Mouse (Mus musculus) kidney, adult 2 months (tissue): ENCODE measurements around the gene Pcgf6. TPM values are rescaled to one million over a fixed set of nuclear protein-coding genes. Genes with fewer than 3 reads are reported as not detected.

ENCODE experiments used
- DNase-seq: peaks from one replicate; pipeline ENCODE4 v3.0.0; 2021
- H3K27ac ChIP-seq: fragments of 200-500 bp; 2 replicates; pipeline ENCODE4 v1.5.1; 2012; ENCODE audit warnings: low read depth, low read length, control low read depth, inconsistent platforms; ENCODE audit not compliant: insufficient read depth
- H3K27me3 ChIP-seq: fragments of 200-500 bp; replicated peaks from 2 replicates; pipeline ENCODE4 v1.6.1; 2012; ENCODE audit warnings: mild to moderate bottlenecking, moderate library complexity, low read length, inconsistent platforms; ENCODE audit not compliant: control insufficient read depth, insufficient read depth
- H3K36me3 ChIP-seq: fragments of 200-500 bp; 2 replicates; pipeline ENCODE4 v1.6.1; 2012; ENCODE audit warnings: mild to moderate bottlenecking, moderate library complexity, low read length, inconsistent platforms; ENCODE audit not compliant: control insufficient read depth, insufficient read depth
- H3K4me1 ChIP-seq: fragments of 200-500 bp; 2 replicates; pipeline ENCODE4 v1.6.1; 2011; ENCODE audit warnings: low read length; ENCODE audit not compliant: control insufficient read depth, insufficient read depth
- H3K4me3 ChIP-seq: fragments of 200-500 bp; 2 replicates; pipeline ENCODE4 v1.5.1; 2011; ENCODE audit warnings: mild to moderate bottlenecking, low read depth, low read length, control low read depth; ENCODE audit not compliant: insufficient read depth
- CTCF ChIP-seq: fragments of 200-500 bp; conservative IDR thresholded peaks from 2 replicates; pipeline ENCODE4 v1.5.1; 2011; ENCODE audit warnings: low read depth, mild to moderate bottlenecking, control low read depth, low read length, moderate library complexity, mixed read lengths; ENCODE audit not compliant: insufficient read depth, insufficient read length
- POLR2A ChIP-seq: fragments of 200-500 bp; IDR thresholded peaks from one replicate; pipeline ENCODE4 v1.6.1; 2011; ENCODE audit warnings: low read depth, low read length, control low read depth
- WGBS: fragments of 180-500 bp; shearing (Covaris S2); methylation state at CpG from one replicate; pipeline ENCODE4 v1.1.7; 2018; 5-methylcytosine and 5-hydroxymethylcytosine counted together
- polyA plus RNA-seq: library from polyadenylated mRNA; depleted of rRNA; stranded (reverse); fragments of >200 nt; gene quantifications from 2 replicates; pipeline ENCODE4 v1.2.3, GENCODE M21; 2012

The Pcgf6 gene
- polyA plus RNA-seq, 1 experiment = 6.0 TPM

DNA sequence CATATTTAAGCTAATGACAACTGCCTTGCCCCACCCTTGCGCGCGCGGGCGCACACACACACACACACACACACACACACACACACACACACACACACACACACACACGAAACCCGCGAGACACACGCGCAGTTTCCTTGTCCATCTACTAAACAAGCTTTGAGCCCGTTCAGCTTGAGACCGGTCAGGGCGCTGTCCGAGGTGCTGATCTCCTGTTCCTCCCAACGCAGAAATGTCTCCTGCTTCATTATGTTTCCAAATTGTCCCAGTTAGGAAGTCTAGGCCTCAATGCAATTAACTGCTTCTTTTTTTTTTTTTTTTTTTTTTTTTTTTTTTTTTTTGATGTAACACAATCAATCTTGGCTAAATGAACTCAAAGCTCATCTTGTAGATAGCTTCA is 34.2 kb downstream of the Pcgf6 start:
- no peak overlapping the region for H3K4me3 ChIP-seq
- H3K27me3 ChIP-seq = peaks cover 6% of the 10 kb centered on the region
- H3K36me3 ChIP-seq = no peaks in the 10 kb centered on the region
- 4% methylated on average over 15 of the region's 15 CpGs for WGBS
- H3K27ac ChIP-seq = no peak overlapping the region
- DNase-seq = peak; percentile 80
- no peaks in the 10 kb centered on the region for H3K4me1 ChIP-seq
- TF ChIP-seq POLR2A (no peak), CTCF (no peak)

DNA sequence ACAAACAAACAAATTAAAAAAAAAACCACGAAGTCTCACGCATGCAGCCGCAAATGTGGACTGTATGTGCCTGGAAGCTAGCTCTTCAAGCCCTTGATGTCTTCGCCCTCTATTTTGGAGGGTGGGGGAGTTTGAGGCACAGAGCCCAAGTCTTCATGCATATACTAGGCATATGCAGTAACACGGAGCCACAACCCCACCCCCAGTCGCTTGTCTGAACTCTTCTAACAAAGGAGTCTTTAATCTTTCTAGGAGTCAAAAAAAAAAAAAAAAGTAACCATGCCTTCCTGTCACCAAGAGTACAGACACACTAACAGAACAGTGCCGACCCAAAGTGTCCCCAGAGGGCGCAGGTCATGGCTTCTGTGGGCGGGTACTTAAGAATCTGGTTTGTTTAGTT is 34.7 kb downstream of the Pcgf6 start:
- peaks cover 6% of the 10 kb centered on the region for H3K27me3 ChIP-seq
- no peak overlapping the region for H3K4me3 ChIP-seq
- no peak overlapping the region for H3K27ac ChIP-seq
- no peak for DNase-seq
- WGBS = 7% methylated on average over 9 of the region's 9 CpGs
- TF ChIP-seq POLR2A (no peak), CTCF (no peak)
- no peaks in the 10 kb centered on the region for H3K36me3 ChIP-seq
- H3K4me1 ChIP-seq = no peaks in the 10 kb centered on the region

DNA sequence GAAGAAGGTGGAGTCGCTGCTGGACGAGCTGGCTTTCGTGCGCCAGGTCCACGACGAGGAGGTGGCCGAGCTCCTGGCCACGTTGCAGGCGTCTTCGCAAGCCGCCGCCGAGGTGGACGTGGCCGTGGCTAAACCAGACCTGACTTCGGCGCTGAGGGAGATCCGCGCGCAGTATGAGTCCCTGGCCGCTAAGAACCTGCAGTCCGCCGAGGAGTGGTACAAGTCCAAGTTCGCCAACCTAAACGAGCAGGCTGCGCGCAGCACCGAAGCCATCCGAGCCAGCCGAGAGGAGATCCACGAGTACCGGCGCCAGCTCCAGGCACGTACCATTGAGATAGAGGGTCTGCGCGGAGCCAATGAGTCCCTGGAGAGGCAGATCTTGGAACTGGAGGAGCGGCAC is 35.3 kb downstream of the Pcgf6 start:
- Histone ChIP-seq H3K27me3 (peaks cover 6% of the 10 kb centered on the region), H3K4me1 (no peaks in the 10 kb centered on the region), H3K27ac (no peak overlapping the region), H3K4me3 (no peak overlapping the region), H3K36me3 (no peaks in the 10 kb centered on the region)
- TF ChIP-seq POLR2A (no peak), CTCF (no peak)
- no peak for DNase-seq
- WGBS = 2% methylated on average over 37 of the region's 37 CpGs

DNA sequence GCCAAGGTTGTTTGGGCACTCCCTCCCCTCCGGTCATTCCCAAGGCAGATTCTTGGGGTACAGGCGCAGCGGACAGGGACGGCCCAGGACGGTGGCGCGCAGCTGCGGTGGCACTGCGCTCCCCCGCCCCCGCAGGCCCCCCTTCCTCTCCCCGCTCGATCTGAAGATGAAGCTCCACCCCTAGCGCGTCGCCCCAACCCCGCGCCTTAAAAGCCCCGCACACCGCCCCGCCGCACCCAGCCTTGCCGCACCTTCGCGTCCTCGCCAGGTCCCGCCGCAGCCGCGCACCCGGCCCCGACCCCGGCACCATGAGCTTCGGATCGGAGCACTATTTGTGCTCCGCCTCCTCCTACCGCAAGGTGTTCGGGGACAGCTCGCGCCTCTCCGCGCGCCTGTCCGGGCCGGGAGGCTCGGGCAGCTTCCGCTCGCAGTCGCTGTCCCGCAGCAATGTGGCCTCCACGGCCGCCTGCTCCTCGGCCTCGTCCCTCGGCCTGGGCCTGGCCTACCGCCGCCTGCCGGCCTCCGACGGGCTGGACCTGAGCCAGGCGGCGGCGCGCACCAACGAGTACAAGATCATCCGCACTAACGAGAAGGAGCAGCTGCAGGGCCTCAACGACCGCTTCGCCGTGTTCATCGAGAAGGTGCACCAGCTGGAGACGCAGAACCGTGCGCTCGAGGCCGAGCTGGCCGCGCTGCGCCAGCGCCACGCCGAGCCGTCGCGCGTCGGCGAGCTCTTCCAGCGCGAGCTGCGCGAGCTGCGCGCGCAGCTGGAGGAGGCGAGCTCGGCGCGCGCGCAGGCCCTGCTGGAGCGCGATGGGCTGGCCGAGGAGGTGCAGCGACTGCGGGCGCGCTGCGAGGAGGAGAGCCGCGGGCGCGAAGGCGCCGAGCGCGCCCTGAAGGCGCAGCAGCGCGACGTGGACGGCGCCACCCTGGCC is 36.0 kb downstream of the Pcgf6 start, which contains the start of the genes Ina and Nt5c2:
Gene Ina, plus strand, starts transcription at position 252 of the 935 bp plus-strand sequence.
Gene Nt5c2, minus strand, starts transcription at position 707 of the 935 bp plus-strand sequence.
- Histone ChIP-seq H3K4me1 (no peaks in the 10 kb centered on the region), H3K27me3 (peaks cover 6% of the 10 kb centered on the region), H3K36me3 (no peaks in the 10 kb centered on the region), H3K4me3 (peak within 1 kb of the TSS; percentile 22; the same call in 1 of the 2 replicates), H3K27ac (no peak within 1 kb of the TSS)
- TF ChIP-seq POLR2A = no peak
- no peak for TF ChIP-seq CTCF
- 2% methylated on average over 123 of the region's 124 CpGs for WGBS
- peak; percentile 21 for DNase-seq

DNA sequence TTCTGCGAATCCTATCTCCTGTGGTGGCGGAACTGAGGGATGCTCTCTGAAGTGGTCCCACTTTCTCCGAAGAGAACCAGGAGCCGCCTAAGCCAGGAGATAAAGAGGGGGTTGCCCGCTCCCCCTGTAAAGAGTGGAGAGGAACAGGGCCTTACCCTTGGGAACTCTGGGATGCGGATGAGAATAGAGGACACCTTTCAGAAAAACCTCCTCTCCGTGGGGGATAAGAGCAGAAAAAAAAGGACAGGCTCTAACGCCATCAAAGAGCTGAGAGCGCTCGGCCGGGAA is 36.6 kb downstream of the Pcgf6 start:
- no peaks in the 10 kb centered on the region for H3K36me3 ChIP-seq
- TF ChIP-seq CTCF = no peak
- no peak for TF ChIP-seq POLR2A
- H3K27ac ChIP-seq = no peak overlapping the region
- WGBS = 4% methylated on average over 11 of the region's 11 CpGs
- H3K27me3 ChIP-seq = peaks cover 6% of the 10 kb centered on the region; the same call in 1 of the 2 replicates
- H3K4me3 ChIP-seq = no peak overlapping the region
- DNase-seq = no peak
- no peaks in the 10 kb centered on the region for H3K4me1 ChIP-seq

DNA sequence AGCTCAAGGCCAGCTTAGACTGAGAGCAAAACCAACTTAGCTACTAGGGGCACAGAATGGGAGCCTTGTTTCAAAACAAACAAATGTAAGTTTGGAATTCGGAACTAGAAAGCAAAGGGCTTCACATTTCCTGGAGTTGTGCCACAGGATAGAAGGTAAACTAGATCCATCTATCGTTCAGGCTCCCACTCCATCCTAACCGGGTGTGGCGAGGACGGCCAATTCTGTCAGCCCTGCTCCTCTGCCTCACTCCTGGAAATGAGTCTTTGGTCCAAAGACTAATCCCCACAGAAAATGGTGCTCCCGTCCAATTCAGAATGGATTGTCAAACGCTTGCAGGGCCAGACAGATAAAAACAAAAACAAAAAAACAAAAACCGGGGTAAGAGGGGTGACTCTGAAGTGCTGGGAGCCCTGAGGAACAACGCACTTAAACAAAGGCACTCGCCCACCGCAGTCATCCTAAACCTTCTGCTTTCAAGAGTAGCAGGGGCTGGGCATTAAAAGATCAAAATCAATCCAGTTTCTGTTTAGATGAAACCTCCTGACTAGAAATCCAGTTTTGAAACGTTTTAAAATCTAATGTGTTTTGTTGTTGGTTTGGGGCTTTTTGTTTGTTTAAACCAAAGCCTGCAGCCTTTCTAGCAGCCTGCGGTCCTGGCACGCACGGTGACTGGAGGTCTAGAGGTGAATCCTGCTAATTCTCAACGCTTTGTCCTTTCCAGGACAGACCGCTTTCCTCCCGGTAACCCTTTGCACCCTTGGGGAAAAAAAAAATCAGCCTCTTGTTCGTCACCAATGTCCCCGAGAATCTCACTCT is 37.2 kb downstream of the Pcgf6 start:
- peaks cover 6% of the 10 kb centered on the region; the same call in 1 of the 2 replicates for H3K27me3 ChIP-seq
- TF ChIP-seq CTCF = no peak
- no peak for TF ChIP-seq POLR2A
- H3K4me3 ChIP-seq = no peak overlapping the region
- H3K4me1 ChIP-seq = no peaks in the 10 kb centered on the region
- H3K36me3 ChIP-seq = no peaks in the 10 kb centered on the region
- no peak for DNase-seq
- 16% methylated on average over 20 of the region's 20 CpGs for WGBS
- no peak overlapping the region for H3K27ac ChIP-seq

DNA sequence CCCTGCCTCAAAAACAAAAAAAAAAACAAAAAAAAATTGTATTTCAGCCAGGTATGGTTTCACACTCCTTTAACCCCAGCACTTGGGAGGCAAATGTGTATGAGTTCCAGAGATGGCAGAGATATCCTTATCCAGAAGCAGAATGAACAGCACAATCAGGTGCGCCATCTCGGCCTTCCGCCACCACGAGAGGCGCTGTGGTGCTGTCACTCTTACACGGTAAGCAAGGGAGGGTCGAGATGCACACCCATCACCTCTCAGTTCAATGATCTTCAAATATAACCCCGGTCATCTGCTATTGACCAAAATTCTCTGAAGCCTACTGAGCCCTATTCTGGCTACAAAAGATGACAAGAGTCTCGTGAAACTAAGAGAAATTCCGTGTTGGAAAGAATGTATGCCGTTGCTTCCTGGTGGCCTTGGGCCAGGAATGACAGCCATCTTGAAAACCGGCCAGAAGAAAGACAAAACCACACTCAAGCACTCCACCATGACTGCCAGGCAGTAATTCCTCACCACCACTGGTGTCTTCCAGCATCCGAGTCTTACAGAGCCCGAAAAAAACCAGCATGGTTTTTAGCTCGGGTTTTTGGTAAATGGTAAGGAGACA is 38.1 kb downstream of the Pcgf6 start:
- H3K27me3 ChIP-seq = peaks cover 6% of the 10 kb centered on the region; the same call in 1 of the 2 replicates

More for the DNA sequence above, 38.1 kb downstream of the Pcgf6 start:
- WGBS = 86% methylated on average over 15 of the region's 15 CpGs
- Histone ChIP-seq H3K36me3 (no peaks in the 10 kb centered on the region), H3K4me3 (no peak overlapping the region), H3K27ac (no peak overlapping the region), H3K4me1 (no peaks in the 10 kb centered on the region)
- TF ChIP-seq POLR2A = no peak
- TF ChIP-seq CTCF = no peak
- DNase-seq = no peak
